Mouse (Mus musculus): ENCODE measurements around the gene E2f6.

The E2f6 gene

GRCm38 (mm10) chr12:16823701-16824100 is 12.9 kb downstream of the E2f6 start:
- Histone ChIP-seq H3K27me3 (ENCODE audit: insufficient read depth, low read length) (no peaks in the 10 kb centered on the region), H3K36me3 (ENCODE audit: insufficient read depth, low read length) (peaks cover 75% of the 10 kb centered on the region), H3K9me3 (ENCODE audit: low read length) (no peaks in the 10 kb centered on the region), H3K4me1 (replicated peaks; ENCODE audit: low read depth, low read length) (peaks cover 18% of the 10 kb centered on the region), H3K4me3 (replicated peaks; ENCODE audit: low read length) (no peak overlapping the region)
- no peak for TF ChIP-seq CTCF (conservative IDR thresholded peaks at IDR 0.05; ENCODE audit: low read length)
- TF ChIP-seq POU5F1 (IDR thresholded peaks at IDR 0.05; ENCODE audit: borderline replicate concordance, low read length) = no peak
- no peak for TF ChIP-seq NANOG (IDR thresholded peaks at IDR 0.05; ENCODE audit: borderline replicate concordance, low read length)

- Histone ChIP-seq H3K27me3 (ENCODE audit: insufficient read depth, low read length) (no peaks in the 10 kb centered on the region), H3K36me3 (ENCODE audit: insufficient read depth, low read length) (peaks cover 28% of the 10 kb centered on the region), H3K4me3 (replicated peaks; ENCODE audit: low read length) (no peak overlapping the region), H3K9me3 (ENCODE audit: low read length) (no peaks in the 10 kb centered on the region), H3K4me1 (replicated peaks; ENCODE audit: low read depth, low read length) (peaks cover 13% of the 10 kb centered on the region)
- TF ChIP-seq CTCF (conservative IDR thresholded peaks at IDR 0.05; ENCODE audit: low read length) (no peak), NANOG (IDR thresholded peaks at IDR 0.05; ENCODE audit: borderline replicate concordance, low read length) (no peak), POU5F1 (IDR thresholded peaks at IDR 0.05; ENCODE audit: borderline replicate concordance, low read length) (no peak)
Measured at GRCm38 (mm10) chr12:16828505-16828904, 17.7 kb downstream of the E2f6 start.

GRCm38 (mm10) chr12:16829785-16830184 is 19.0 kb downstream of the E2f6 start:
- Histone ChIP-seq H3K27me3 (ENCODE audit: insufficient read depth, low read length) (no peaks in the 10 kb centered on the region), H3K36me3 (ENCODE audit: insufficient read depth, low read length) (peaks cover 15% of the 10 kb centered on the region), H3K9me3 (ENCODE audit: low read length) (no peaks in the 10 kb centered on the region), H3K4me3 (replicated peaks; ENCODE audit: low read length) (no peak overlapping the region), H3K4me1 (replicated peaks; ENCODE audit: low read depth, low read length) (peaks cover 13% of the 10 kb centered on the region)
- TF ChIP-seq NANOG (IDR thresholded peaks at IDR 0.05; ENCODE audit: borderline replicate concordance, low read length) (no peak), CTCF (conservative IDR thresholded peaks at IDR 0.05; ENCODE audit: low read length) (peak; percentile 20), POU5F1 (IDR thresholded peaks at IDR 0.05; ENCODE audit: borderline replicate concordance, low read length) (no peak)

- no peaks in the 10 kb centered on the region for H3K9me3 ChIP-seq (ENCODE audit: low read length)
- no peak for TF ChIP-seq POU5F1 (IDR thresholded peaks at IDR 0.05; ENCODE audit: borderline replicate concordance, low read length)
Measured at GRCm38 (mm10) chr12:16831071-16831470, 20.3 kb downstream of the E2f6 start.

GRCm38 (mm10) chr12:16834701-16835100 is 23.9 kb downstream of the E2f6 start:
- no peak overlapping the region for H3K4me3 ChIP-seq (replicated peaks; ENCODE audit: low read length)
- no peaks in the 10 kb centered on the region for H3K27me3 ChIP-seq (ENCODE audit: insufficient read depth, low read length)
- TF ChIP-seq POU5F1 (IDR thresholded peaks at IDR 0.05; ENCODE audit: borderline replicate concordance, low read length) (no peak), CTCF (conservative IDR thresholded peaks at IDR 0.05; ENCODE audit: low read length) (no peak), NANOG (IDR thresholded peaks at IDR 0.05; ENCODE audit: borderline replicate concordance, low read length) (no peak)
- H3K4me1 ChIP-seq (replicated peaks; ENCODE audit: low read depth, low read length) = peaks cover 9% of the 10 kb centered on the region
- H3K9me3 ChIP-seq (ENCODE audit: low read length) = peaks cover 6% of the 10 kb centered on the region
- no peaks in the 10 kb centered on the region for H3K36me3 ChIP-seq (ENCODE audit: insufficient read depth, low read length)

More at GRCm38 (mm10) chr12:16831071-16831470, 20.3 kb downstream of the E2f6 start:
- peaks cover 13% of the 10 kb centered on the region for H3K4me1 ChIP-seq (replicated peaks; ENCODE audit: low read depth, low read length)
- H3K27me3 ChIP-seq (ENCODE audit: insufficient read depth, low read length) = no peaks in the 10 kb centered on the region
- H3K36me3 ChIP-seq (ENCODE audit: insufficient read depth, low read length) = peaks cover 4% of the 10 kb centered on the region; the same call in 1 of the 2 replicates
- no peak overlapping the region for H3K4me3 ChIP-seq (replicated peaks; ENCODE audit: low read length)

- H3K9me3 ChIP-seq (ENCODE audit: low read length) = peaks cover 6% of the 10 kb centered on the region
- TF ChIP-seq POU5F1 (IDR thresholded peaks at IDR 0.05; ENCODE audit: borderline replicate concordance, low read length) (no peak), NANOG (IDR thresholded peaks at IDR 0.05; ENCODE audit: borderline replicate concordance, low read length) (no peak), CTCF (conservative IDR thresholded peaks at IDR 0.05; ENCODE audit: low read length) (no peak)
- no peak overlapping the region for H3K4me3 ChIP-seq (replicated peaks; ENCODE audit: low read length)
- H3K36me3 ChIP-seq (ENCODE audit: insufficient read depth, low read length) = no peaks in the 10 kb centered on the region
- H3K27me3 ChIP-seq (ENCODE audit: insufficient read depth, low read length) = no peaks in the 10 kb centered on the region
- peaks cover 4% of the 10 kb centered on the region for H3K4me1 ChIP-seq (replicated peaks; ENCODE audit: low read depth, low read length)
Measured at GRCm38 (mm10) chr12:16836188-16836587, 25.4 kb downstream of the E2f6 start.

- H3K36me3 ChIP-seq (ENCODE audit: insufficient read depth, low read length) = no peaks in the 10 kb centered on the region
- no peak overlapping the region for H3K4me3 ChIP-seq (replicated peaks; ENCODE audit: low read length)
- TF ChIP-seq CTCF (conservative IDR thresholded peaks at IDR 0.05; ENCODE audit: low read length) = no peak
- peaks cover 6% of the 10 kb centered on the region for H3K9me3 ChIP-seq (ENCODE audit: low read length)
- H3K27me3 ChIP-seq (ENCODE audit: insufficient read depth, low read length) = no peaks in the 10 kb centered on the region
- H3K4me1 ChIP-seq (replicated peaks; ENCODE audit: low read depth, low read length) = no peaks in the 10 kb centered on the region
Measured at GRCm38 (mm10) chr12:16837766-16838165, 27.0 kb downstream of the E2f6 start.

GRCm38 (mm10) chr12:16840842-16841782 is 30.3 kb downstream of the E2f6 start:
- H3K36me3 ChIP-seq (ENCODE audit: insufficient read depth, low read length) = no peaks in the 10 kb centered on the region
- no peaks in the 10 kb centered on the region for H3K4me1 ChIP-seq (replicated peaks; ENCODE audit: low read depth, low read length)
- no peak overlapping the region for H3K4me3 ChIP-seq (replicated peaks; ENCODE audit: low read length)
- H3K9me3 ChIP-seq (ENCODE audit: low read length) = peaks cover 6% of the 10 kb centered on the region
- peaks cover 8% of the 10 kb centered on the region for H3K27me3 ChIP-seq (ENCODE audit: insufficient read depth, low read length)
- TF ChIP-seq CTCF (conservative IDR thresholded peaks at IDR 0.05; ENCODE audit: low read length) (no peak), NANOG (IDR thresholded peaks at IDR 0.05; ENCODE audit: borderline replicate concordance, low read length) (no peak), POU5F1 (IDR thresholded peaks at IDR 0.05; ENCODE audit: borderline replicate concordance, low read length) (no peak)
